Mouse (Mus musculus) bone marrow, adult 2 months (tissue): Measurements from ENCODE around the gene Ranbp9.

Source experiments
- CTCF ChIP-seq: fragments of 200-500 bp; IDR thresholded peaks from 2 replicates; pipeline ENCODE4 v1.5.1; 2011; ENCODE audit warnings: low read length, control low read depth; ENCODE audit not compliant: control insufficient read depth, insufficient read depth
- POLR2A ChIP-seq: fragments of 200-500 bp; IDR thresholded peaks from 2 replicates; pipeline ENCODE4 v1.6.1; 2011; ENCODE audit warnings: low read depth, mild to moderate bottlenecking, control low read depth, low read length, borderline replicate concordance; ENCODE audit not compliant: control insufficient read depth

DNA sequence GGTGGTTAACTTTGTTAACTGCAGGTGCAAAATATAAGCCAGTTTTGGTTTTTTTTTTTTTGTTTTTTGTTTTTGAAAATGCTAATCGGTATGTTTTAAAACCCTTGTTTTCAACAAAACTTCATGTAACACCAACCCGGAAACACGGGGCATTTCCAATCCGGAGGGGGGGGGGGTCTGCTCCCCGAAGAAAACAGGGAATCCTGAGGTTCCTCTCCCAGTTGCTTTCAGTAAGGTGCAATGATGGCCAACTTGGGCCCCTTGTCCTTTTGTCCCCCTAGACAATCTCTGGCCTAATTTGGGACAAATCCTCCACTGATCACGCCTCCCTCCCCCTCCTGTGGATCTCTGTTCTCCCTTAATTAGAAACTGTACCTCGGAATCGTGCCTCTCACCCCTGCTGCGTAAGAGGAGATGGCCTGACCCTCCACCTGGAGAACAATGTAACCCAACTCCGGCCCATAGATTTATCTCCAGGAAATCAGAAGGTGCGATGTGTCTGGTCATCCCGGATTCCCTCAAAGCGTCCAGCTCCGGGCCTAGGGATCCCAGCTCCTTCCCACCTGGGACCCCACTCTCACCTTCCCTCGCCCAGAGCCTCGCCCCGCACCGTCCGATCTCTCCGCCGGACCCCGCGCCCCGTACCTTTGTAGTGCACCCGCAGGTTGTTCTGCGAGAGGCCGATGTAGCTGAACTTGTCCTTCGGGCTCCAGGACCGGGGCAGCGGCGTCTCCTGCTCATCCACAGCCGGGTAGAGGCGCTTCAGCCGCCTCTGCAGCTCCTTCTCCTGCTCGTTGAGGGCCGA is 1.1 kb downstream of the Ranbp9 start:
- TF ChIP-seq CTCF (no peak), POLR2A (peak; percentile 8; the same call in 1 of the 2 replicates)
